Mouse (Mus musculus) lung, embryonic 14.5 days (tissue): ENCODE data around the gene Ntn3. TPM values are rescaled to one million over a fixed set of nuclear protein-coding genes. Genes with fewer than 3 reads are reported as not detected.

Experiments used
- ATAC-seq: fragments of 200-750 bp; cut with Nextera tagmentation; 2 replicates; pipeline ENCODE4 v1.8.0; 2017; ENCODE audit warnings: mild to moderate bottlenecking, moderate TSS enrichment, moderate library complexity; ENCODE audit not compliant: insufficient read depth
- DNase-seq: peaks from one replicate; pipeline ENCODE4 v3.0.0-alpha.2; 2015
- H3K27ac ChIP-seq: fragments of 300-500 bp; sonication (generic); 2 replicates; pipeline ENCODE4 v1.5.1; 2014; ENCODE audit warnings: low read depth, mild to moderate bottlenecking, moderate library complexity
- H3K27me3 ChIP-seq: fragments of 300-500 bp; sonication (generic); 2 replicates; pipeline ENCODE4 v1.6.1; 2014; ENCODE audit warnings: low read length, control low read depth; ENCODE audit not compliant: insufficient read depth
- H3K36me3 ChIP-seq: fragments of 300-500 bp; sonication (generic); 2 replicates; pipeline ENCODE4 v1.6.1; 2014; ENCODE audit warnings: control low read depth; ENCODE audit not compliant: insufficient read depth
- H3K4me1 ChIP-seq: fragments of 300-500 bp; sonication (generic); 2 replicates; pipeline ENCODE4 v1.6.1; 2014; ENCODE audit warnings: antibody characterized with exemption, control low read depth; ENCODE audit not compliant: insufficient read depth
- H3K4me2 ChIP-seq: fragments of 300-500 bp; sonication (generic); 2 replicates; pipeline ENCODE4 v1.6.1; 2014; ENCODE audit warnings: mild to moderate bottlenecking
- H3K4me3 ChIP-seq: fragments of 300-500 bp; sonication (generic); 2 replicates; pipeline ENCODE4 v1.5.1; 2014; ENCODE audit warnings: low read depth, low read length
- H3K9ac ChIP-seq: fragments of 300-500 bp; sonication (generic); 2 replicates; pipeline ENCODE4 v1.6.1; 2014
- H3K9me3 ChIP-seq: fragments of 300-500 bp; sonication (generic); 2 replicates; pipeline ENCODE4 v1.6.1; 2016; ENCODE audit warnings: low read depth, low read length, control low read depth
- CTCF ChIP-seq: IDR thresholded peaks from 2 replicates; pipeline ENCODE4 v1.5.1; 2016; ENCODE audit warnings: antibody characterized with exemption, low read depth
- WGBS: fragments of 180-500 bp; shearing (Covaris S2); extraction: QIAGEN DNeasy Blood & Tissue Kit; methylation state at CpG from one replicate; pipeline ENCODE4 v1.1.7; 2014; 5-methylcytosine and 5-hydroxymethylcytosine counted together
- polyA plus RNA-seq: library from polyadenylated mRNA; unstranded; fragments of >200 nt; fragmentation: Nextera tagmentation; extraction: Ambion mirVana; gene quantifications from 2 replicates; pipeline ENCODE4 v1.2.1, GENCODE M21; 2014

Gene Ntn3
- polyA plus RNA-seq, 1 experiment from 2014 or later = 10.3 TPM

DNA sequence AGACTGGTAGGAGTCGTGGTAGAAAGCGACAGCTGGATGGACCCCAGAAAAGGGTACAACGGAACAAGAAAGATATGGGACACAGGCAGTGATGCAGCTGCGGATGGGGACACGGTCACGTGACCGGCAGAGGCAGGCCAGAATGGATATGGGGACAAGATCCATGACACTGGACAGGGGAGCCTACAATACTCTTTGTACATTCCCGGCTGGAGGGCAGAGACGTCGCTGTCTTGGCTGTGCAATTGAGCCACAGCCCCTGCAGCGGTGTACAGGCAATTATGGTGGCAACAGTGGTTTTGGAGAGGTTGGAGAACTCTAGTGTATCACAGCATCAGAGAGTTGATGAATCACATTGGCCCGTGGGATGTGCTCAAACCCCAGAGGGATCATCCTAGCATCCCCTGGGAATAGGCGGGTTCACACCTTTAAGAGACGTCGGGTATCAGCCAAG is 3.4 kb downstream of the Ntn3 start:
- Histone ChIP-seq H3K36me3 (no peaks in the 10 kb centered on the region), H3K27ac (peak overlapping the region; percentile 64), H3K4me1 (peaks cover 48% of the 10 kb centered on the region), H3K9me3 (no peaks in the 10 kb centered on the region), H3K27me3 (peaks cover 20% of the 10 kb centered on the region), H3K4me3 (peak overlapping the region; percentile 71), H3K4me2 (peak overlapping the region; percentile 96), H3K9ac (peak overlapping the region; percentile 45; the same call in 1 of the 2 replicates)
- DNase-seq (peak; percentile 68), ATAC-seq (peak; percentile 3)
- 4% methylated on average over 15 of the region's 15 CpGs for WGBS
- TF ChIP-seq CTCF = no peak

DNA sequence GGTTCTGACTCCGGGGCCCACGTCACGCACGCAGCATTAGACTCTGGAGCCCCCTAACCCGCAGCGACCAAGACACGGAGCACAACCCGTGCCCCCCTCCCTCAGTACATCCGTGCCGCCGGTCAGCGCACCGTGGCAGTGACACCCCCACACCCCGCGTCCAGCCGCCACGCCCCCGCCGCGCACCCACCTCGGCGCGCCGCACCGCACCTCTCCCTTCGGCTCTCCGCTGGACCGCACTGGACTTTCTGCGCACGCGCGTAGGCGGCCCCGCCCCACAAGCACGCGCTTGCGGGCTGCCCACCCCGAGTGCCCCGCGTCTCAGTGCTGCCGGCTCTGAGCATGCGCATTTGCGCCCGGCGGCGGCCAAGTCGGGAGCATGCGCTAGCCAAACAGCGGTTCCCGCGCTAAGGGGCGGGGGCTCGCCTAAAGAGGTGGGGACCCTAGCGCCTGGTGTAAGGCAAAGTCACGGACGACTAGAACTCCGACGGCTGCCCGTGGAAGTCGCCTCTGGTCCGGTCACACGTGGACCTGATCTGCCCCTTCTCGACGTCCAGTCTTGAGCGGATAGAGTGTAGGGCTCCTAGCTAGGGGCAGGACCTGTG is 3.9 kb downstream of the Ntn3 start, which contains the start of gene Tbc1d24:
Tbc1d24 (minus strand) TSS at position 279 of the 605 bp plus-strand sequence.
- Histone ChIP-seq H3K27ac (peak within 1 kb of the TSS; percentile 64), H3K4me2 (peak within 1 kb of the TSS; percentile 96), H3K4me1 (peaks cover 44% of the 10 kb centered on the region), H3K36me3 (no peaks in the 10 kb centered on the region), H3K9ac (peak within 1 kb of the TSS; percentile 72), H3K9me3 (no peaks in the 10 kb centered on the region), H3K27me3 (peaks cover 20% of the 10 kb centered on the region), H3K4me3 (peak within 1 kb of the TSS; percentile 71)
- peak; percentile 98 for DNase-seq
- ATAC-seq = peak; percentile 64
- TF ChIP-seq CTCF = no peak
- WGBS = under 1% methylated on average over 57 of the region's 65 CpGs

DNA sequence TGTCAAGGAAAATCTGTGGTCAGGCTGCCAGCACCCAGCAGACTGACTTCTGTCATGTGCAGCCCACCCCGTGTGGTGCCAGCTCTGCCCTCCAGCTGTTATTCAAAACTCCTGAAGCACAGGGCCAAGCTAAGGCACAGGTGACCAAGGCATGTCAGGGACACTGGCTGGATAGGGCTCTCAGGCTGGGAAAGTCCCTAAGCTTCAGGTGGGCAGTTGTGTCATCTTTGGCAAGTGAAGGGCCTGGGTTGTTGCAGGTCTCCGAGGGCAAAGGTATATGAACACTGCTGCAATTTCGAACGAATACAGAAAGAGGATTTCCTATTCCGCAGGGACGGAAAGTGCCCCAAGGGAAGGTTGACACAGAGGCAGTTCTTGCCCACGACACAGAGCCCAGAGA is 4.5 kb downstream of the Ntn3 start:
- peak overlapping the region; percentile 96 for H3K4me2 ChIP-seq
- H3K27me3 ChIP-seq = peaks cover 20% of the 10 kb centered on the region
- H3K9ac ChIP-seq = peak overlapping the region; percentile 72
- 6% methylated on average over 7 of the region's 7 CpGs for WGBS
- H3K36me3 ChIP-seq = no peaks in the 10 kb centered on the region
- H3K4me3 ChIP-seq = peak overlapping the region; percentile 71
- ATAC-seq (no peak), DNase-seq (peak; percentile 10)
- H3K9me3 ChIP-seq = no peaks in the 10 kb centered on the region
- peaks cover 40% of the 10 kb centered on the region for H3K4me1 ChIP-seq
- H3K27ac ChIP-seq = 0 out of 2 replicates have a peak overlapping the region, but pooled peaks have one; percentile 31
- no peak for TF ChIP-seq CTCF

DNA sequence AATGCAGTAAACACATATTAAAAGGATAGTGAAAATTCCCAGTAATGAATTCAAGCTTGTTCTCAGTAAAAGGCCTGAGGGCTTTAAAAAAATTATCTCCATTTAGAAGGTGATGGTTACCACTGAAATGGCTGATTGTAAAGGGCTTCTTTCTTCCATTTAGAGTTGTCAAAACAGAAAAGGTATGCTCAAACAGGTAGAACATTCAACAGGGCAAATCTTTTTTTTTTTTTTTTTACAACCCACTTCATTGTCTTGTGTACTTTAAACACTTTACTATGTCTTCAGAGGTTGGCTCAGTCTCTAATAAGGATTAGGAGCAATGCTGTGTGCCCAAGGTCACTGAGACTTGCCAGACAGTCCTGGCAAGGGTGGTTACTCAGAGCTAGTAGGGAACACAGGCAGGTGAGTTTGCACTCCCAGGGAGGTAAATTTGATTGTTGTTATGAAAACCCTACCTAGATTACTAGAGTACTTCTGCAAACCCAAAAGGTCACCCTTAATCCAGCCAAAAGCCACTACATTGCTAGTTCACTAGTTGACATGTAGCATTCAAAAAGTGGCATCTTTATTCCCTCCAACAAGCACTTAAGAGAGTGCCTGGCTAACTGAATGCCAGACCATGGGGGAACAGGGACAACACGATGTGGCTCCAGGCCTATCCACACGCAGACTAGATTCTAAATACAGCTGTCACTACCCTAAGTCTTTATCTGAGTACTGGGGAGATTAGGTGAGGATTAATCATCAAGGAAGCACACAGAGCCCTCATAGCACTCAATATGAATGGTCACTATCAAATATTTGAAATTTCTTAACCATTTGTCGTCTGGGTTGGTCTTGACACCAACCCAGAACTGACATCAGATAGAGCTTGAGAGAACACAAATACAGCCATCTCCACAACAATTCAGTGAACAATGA is 5.5 kb downstream of the Ntn3 start:
- ATAC-seq = no peak
- H3K27ac ChIP-seq = peak overlapping the region; percentile 40; the same call in 1 of the 2 replicates
- no peaks in the 10 kb centered on the region for H3K36me3 ChIP-seq
- no peaks in the 10 kb centered on the region for H3K9me3 ChIP-seq
- peak overlapping the region; percentile 71 for H3K4me3 ChIP-seq
- peaks cover 35% of the 10 kb centered on the region for H3K4me1 ChIP-seq
- DNase-seq = no peak
- WGBS = 56% methylated on average over 3 of the region's 3 CpGs
- TF ChIP-seq CTCF = no peak
- peaks cover 18% of the 10 kb centered on the region for H3K27me3 ChIP-seq
- peak overlapping the region; percentile 96 for H3K4me2 ChIP-seq
- no peak overlapping the region for H3K9ac ChIP-seq

DNA sequence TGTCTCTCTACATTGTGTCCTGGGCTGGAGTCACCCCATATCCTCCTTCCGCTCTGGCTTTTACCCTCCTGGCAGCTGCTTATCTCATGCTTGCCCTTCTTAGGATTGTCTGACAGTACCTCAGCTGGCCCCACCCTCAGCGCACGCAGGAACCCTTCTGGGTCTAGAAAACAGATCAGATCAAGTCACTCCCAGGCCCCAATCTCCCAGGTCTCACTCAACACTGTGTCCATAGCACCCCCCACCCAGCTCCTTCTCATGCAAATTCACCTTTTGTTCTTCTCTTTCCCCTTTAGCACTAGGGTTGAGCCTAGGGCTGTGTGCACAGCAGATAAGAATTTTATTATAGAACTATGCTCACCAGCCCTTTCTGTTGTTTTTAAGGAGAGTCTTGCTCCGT is 6.3 kb downstream of the Ntn3 start:
- H3K9me3 ChIP-seq = no peaks in the 10 kb centered on the region
- DNase-seq (no peak), ATAC-seq (no peak)
- H3K36me3 ChIP-seq = no peaks in the 10 kb centered on the region
- TF ChIP-seq CTCF = no peak
- H3K9ac ChIP-seq = no peak overlapping the region
- peaks cover 27% of the 10 kb centered on the region for H3K4me1 ChIP-seq
- H3K4me3 ChIP-seq = no peak overlapping the region; the same call in 1 of the 2 replicates
- peaks cover 12% of the 10 kb centered on the region for H3K27me3 ChIP-seq
- WGBS = 47% methylated on average over 4 of the region's 4 CpGs
- H3K4me2 ChIP-seq = no peak overlapping the region
- H3K27ac ChIP-seq = peak overlapping the region; percentile 40; the same call in 1 of the 2 replicates

DNA sequence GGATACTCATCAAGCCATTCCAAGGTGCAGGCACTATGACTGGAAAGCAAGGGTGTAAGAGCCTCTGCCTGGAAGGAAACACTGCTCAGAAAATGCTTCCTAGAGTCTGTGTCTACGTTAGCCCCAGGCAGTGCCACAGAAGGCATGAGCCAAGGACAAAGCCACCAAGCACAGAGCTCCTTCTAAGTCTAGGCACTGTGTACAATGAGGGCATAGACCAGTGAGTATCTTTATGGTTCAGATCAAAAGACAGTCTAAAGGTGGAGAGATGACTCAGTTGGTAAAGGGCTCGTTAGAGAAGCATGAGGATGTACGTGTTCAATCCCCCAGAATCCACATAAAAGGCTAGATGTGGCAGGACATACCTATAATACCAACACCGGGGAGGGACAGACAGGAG is 8.2 kb downstream of the Ntn3 start:
- H3K9ac ChIP-seq = no peak overlapping the region
- H3K4me2 ChIP-seq = no peak overlapping the region
- peaks cover 11% of the 10 kb centered on the region for H3K4me1 ChIP-seq
- ATAC-seq (no peak), DNase-seq (no peak)
- H3K27me3 ChIP-seq = no peaks in the 10 kb centered on the region
- H3K9me3 ChIP-seq = no peaks in the 10 kb centered on the region
- TF ChIP-seq CTCF = no peak
- WGBS = 72% methylated on average over 4 of the region's 4 CpGs
- no peak overlapping the region for H3K27ac ChIP-seq
- H3K4me3 ChIP-seq = no peak overlapping the region
- no peaks in the 10 kb centered on the region for H3K36me3 ChIP-seq

DNA sequence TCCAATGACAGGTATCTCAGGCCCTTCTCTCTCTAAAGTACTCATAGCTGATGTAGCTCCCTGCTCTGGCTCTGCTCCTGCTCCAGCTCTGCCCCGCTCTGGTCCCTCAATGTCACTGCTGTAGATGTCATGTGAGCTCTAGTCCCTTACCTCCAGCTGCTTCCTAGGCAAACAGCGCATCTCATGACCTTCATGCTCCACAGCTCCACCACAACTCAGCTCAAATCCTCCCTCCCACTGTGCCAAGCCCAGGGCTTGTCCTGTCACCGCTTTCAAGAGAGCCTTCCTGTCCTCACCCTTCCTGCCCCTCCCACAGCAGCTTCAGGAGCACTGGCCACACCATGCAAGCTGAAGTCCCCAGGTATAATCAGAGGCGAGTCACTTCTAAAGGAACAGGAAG is 9.6 kb downstream of the Ntn3 start:
- 56% methylated on average over 4 of the region's 4 CpGs for WGBS
- Histone ChIP-seq H3K4me1 (peaks cover 7% of the 10 kb centered on the region), H3K9me3 (no peaks in the 10 kb centered on the region), H3K4me3 (no peak overlapping the region), H3K27me3 (no peaks in the 10 kb centered on the region), H3K36me3 (no peaks in the 10 kb centered on the region), H3K27ac (no peak overlapping the region), H3K9ac (no peak overlapping the region), H3K4me2 (no peak overlapping the region)
- ATAC-seq (no peak), DNase-seq (no peak)
- TF ChIP-seq CTCF = no peak
